Mouse (Mus musculus) embryonic facial prominence, embryonic 11.5 days (tissue): ENCODE data around the gene Mfsd6l. TPM values are rescaled to one million over a fixed set of nuclear protein-coding genes. Genes with fewer than 3 reads are reported as not detected.

Experiments
- ATAC-seq: fragments of 200-750 bp; cut with Nextera tagmentation; replicated peaks from 2 replicates; pipeline ENCODE4 v1.8.0; 2017; ENCODE audit warnings: low read depth; ENCODE audit not compliant: insufficient number of reproducible peaks, low FRiP score, low TSS enrichment
- DNase-seq: peaks from one replicate; pipeline ENCODE4 v3.0.0-alpha.2; 2015; ENCODE audit warnings: low spot score
- H3K27ac ChIP-seq: fragments of 300-500 bp; sonication (generic); replicated peaks from 2 replicates; pipeline ENCODE4 v1.5.1; 2014; ENCODE audit warnings: mild to moderate bottlenecking, low read depth, low read length, control low read depth
- H3K27me3 ChIP-seq: fragments of 300-500 bp; sonication (generic); 2 replicates; pipeline ENCODE4 v1.6.1; 2014; ENCODE audit warnings: mild to moderate bottlenecking, low read length, moderate library complexity, mixed read lengths; ENCODE audit not compliant: control insufficient read depth, insufficient read depth
- H3K36me3 ChIP-seq: fragments of 300-500 bp; sonication (generic); replicated peaks from 2 replicates; pipeline ENCODE4 v1.6.1; 2014; ENCODE audit warnings: low read depth, mild to moderate bottlenecking, low read length, moderate library complexity, mixed read lengths; ENCODE audit not compliant: control insufficient read depth, insufficient read depth
- H3K4me1 ChIP-seq: fragments of 300-500 bp; sonication (generic); 2 replicates; pipeline ENCODE4 v1.6.1; 2014; ENCODE audit warnings: low read length, mixed read lengths; ENCODE audit not compliant: control insufficient read depth, insufficient read depth
- H3K4me2 ChIP-seq: fragments of 300-500 bp; sonication (generic); 2 replicates; pipeline ENCODE4 v1.6.1; 2014; ENCODE audit warnings: low read depth, mild to moderate bottlenecking, control low read depth, low read length, moderate library complexity
- H3K4me3 ChIP-seq: fragments of 300-500 bp; sonication (generic); 2 replicates; pipeline ENCODE4 v1.5.1; 2014; ENCODE audit warnings: low read depth, low read length, control low read depth
- H3K9ac ChIP-seq: fragments of 300-500 bp; sonication (generic); replicated peaks from 2 replicates; pipeline ENCODE4 v1.6.1; 2014; ENCODE audit warnings: mild to moderate bottlenecking, control low read depth, low read length
- H3K9me3 ChIP-seq: fragments of 300-500 bp; sonication (generic); replicated peaks from 2 replicates; pipeline ENCODE4 v1.6.1; 2016; ENCODE audit warnings: mild to moderate bottlenecking, low read length, inconsistent platforms, mixed read lengths; ENCODE audit not compliant: control insufficient read depth
- WGBS: fragments of 180-500 bp; shearing (Covaris S2); extraction: QIAGEN DNeasy Blood & Tissue Kit; methylation state at CpG from one replicate; pipeline ENCODE4 v1.1.7; 2014; 5-methylcytosine and 5-hydroxymethylcytosine counted together
- polyA plus RNA-seq: library from polyadenylated mRNA; unstranded; fragments of >200 nt; fragmentation: Nextera tagmentation; extraction: Ambion mirVana; gene quantifications from 2 replicates; pipeline ENCODE4 v1.2.1, GENCODE M21; 2014

Mfsd6l gene
- polyA plus RNA-seq, 1 experiment from 2014 or later: 0.27 TPM

GRCm38 (mm10) chr11:68559546-68559945, 3.6 kb downstream of the Mfsd6l start:
- no peaks in the 10 kb centered on the region for H3K36me3 ChIP-seq
- no peak overlapping the region for H3K27ac ChIP-seq
- H3K9me3 ChIP-seq: no peaks in the 10 kb centered on the region
- H3K4me2 ChIP-seq: no peak overlapping the region
- no peaks in the 10 kb centered on the region; the same call in 1 of the 2 replicates for H3K4me1 ChIP-seq
- H3K4me3 ChIP-seq: no peak overlapping the region
- peaks cover 7% of the 10 kb centered on the region; the same call in 1 of the 2 replicates for H3K27me3 ChIP-seq
- no peak for DNase-seq
- no peak for ATAC-seq
- 46% methylated on average over 1 of the region's 1 CpGs for WGBS
- H3K9ac ChIP-seq: no peak overlapping the region

GRCm38 (mm10) chr11:68561957-68562950, 6.3 kb downstream of the Mfsd6l start:
- 80% methylated on average over 11 of the region's 11 CpGs for WGBS
- no peaks in the 10 kb centered on the region for H3K36me3 ChIP-seq
- ATAC-seq: no peak
- no peak overlapping the region; the same call in 1 of the 2 replicates for H3K9ac ChIP-seq
- no peaks in the 10 kb centered on the region for H3K4me1 ChIP-seq
- H3K4me2 ChIP-seq: no peak overlapping the region
- no peak overlapping the region for H3K4me3 ChIP-seq
- H3K27ac ChIP-seq: no peak overlapping the region
- H3K9me3 ChIP-seq: no peaks in the 10 kb centered on the region
- no peak for DNase-seq
- no peaks in the 10 kb centered on the region for H3K27me3 ChIP-seq

- no peak overlapping the region for H3K9ac ChIP-seq
- H3K4me3 ChIP-seq: no peak overlapping the region
- 78% methylated on average over 13 of the region's 13 CpGs for WGBS
- H3K4me1 ChIP-seq: no peaks in the 10 kb centered on the region
- no peak overlapping the region for H3K4me2 ChIP-seq
- H3K36me3 ChIP-seq: no peaks in the 10 kb centered on the region
- no peaks in the 10 kb centered on the region for H3K9me3 ChIP-seq
- ATAC-seq (no peak), DNase-seq (no peak)
- H3K27ac ChIP-seq: no peak overlapping the region
- H3K27me3 ChIP-seq: no peaks in the 10 kb centered on the region
These were observed 8.5 kb downstream of the Mfsd6l start for GRCm38 (mm10) chr11:68564356-68565031.

- H3K4me3 ChIP-seq: no peak overlapping the region
- WGBS: 82% methylated on average over 3 of the region's 3 CpGs
- ATAC-seq: no peak
- H3K4me1 ChIP-seq: no peaks in the 10 kb centered on the region
- no peaks in the 10 kb centered on the region for H3K36me3 ChIP-seq
- H3K27me3 ChIP-seq: no peaks in the 10 kb centered on the region
- no peak overlapping the region for H3K4me2 ChIP-seq
- no peak for DNase-seq
- H3K9ac ChIP-seq: no peak overlapping the region
- no peak overlapping the region for H3K27ac ChIP-seq
- H3K9me3 ChIP-seq: no peaks in the 10 kb centered on the region
These were observed 9.0 kb downstream of the Mfsd6l start for GRCm38 (mm10) chr11:68565032-68565429.

- H3K4me2 ChIP-seq: peak overlapping the region; percentile 19; the same call in 1 of the 2 replicates
- no peak for ATAC-seq
- H3K36me3 ChIP-seq: no peaks in the 10 kb centered on the region
- H3K9ac ChIP-seq: no peak overlapping the region
- no peaks in the 10 kb centered on the region for H3K9me3 ChIP-seq
- no peaks in the 10 kb centered on the region for H3K27me3 ChIP-seq
- WGBS: 19% methylated on average over 17 of the region's 17 CpGs
- 0 out of 2 replicates have a peak overlapping the region, but pooled peaks have one; percentile 7 for H3K4me3 ChIP-seq
- no peaks in the 10 kb centered on the region for H3K4me1 ChIP-seq
- no peak overlapping the region for H3K27ac ChIP-seq
- peak; percentile 92 for DNase-seq
These were observed 10.6 kb downstream of the Mfsd6l start for GRCm38 (mm10) chr11:68566447-68567059.

GRCm38 (mm10) chr11:68570861-68571260, 14.9 kb downstream of the Mfsd6l start:
- no peak overlapping the region for H3K4me3 ChIP-seq
- no peak for DNase-seq
- H3K4me1 ChIP-seq: no peaks in the 10 kb centered on the region
- no peaks in the 10 kb centered on the region for H3K36me3 ChIP-seq
- no peak overlapping the region for H3K9ac ChIP-seq
- no peaks in the 10 kb centered on the region for H3K9me3 ChIP-seq
- no peak for ATAC-seq
- no peaks in the 10 kb centered on the region for H3K27me3 ChIP-seq
- H3K4me2 ChIP-seq: no peak overlapping the region
- 86% methylated on average over 5 of the region's 5 CpGs for WGBS
- no peak overlapping the region for H3K27ac ChIP-seq

GRCm38 (mm10) chr11:68577076-68577475, 21.1 kb downstream of the Mfsd6l start:
- H3K9me3 ChIP-seq: no peaks in the 10 kb centered on the region
- no peaks in the 10 kb centered on the region for H3K36me3 ChIP-seq
- H3K9ac ChIP-seq: no peak overlapping the region
- no peak for DNase-seq
- no peak overlapping the region for H3K27ac ChIP-seq
- H3K4me1 ChIP-seq: no peaks in the 10 kb centered on the region; the same call in 1 of the 2 replicates
- H3K4me2 ChIP-seq: no peak overlapping the region
- no peak overlapping the region for H3K4me3 ChIP-seq
- 88% methylated on average over 1 of the region's 1 CpGs for WGBS
- no peaks in the 10 kb centered on the region for H3K27me3 ChIP-seq
- ATAC-seq: no peak
